Mouse (Mus musculus) ES-E14 (cell line): ENCODE measurements at regions not wholly inside any gene's neighbourhood (a gene's known extent, or its start where the extent isn't known, plus 50 kb on each side); places are given as distances from the start of the nearest gene placed in this dataset.

Experiments used
- DNase-seq: peaks from one replicate; pipeline ENCODE4 v3.0.0-alpha.2; 2013; ENCODE audit warnings: low read depth, low spot score
- H3K27ac ChIP-seq: 2 replicates; pipeline ENCODE4 v1.5.1; 2012; ENCODE audit warnings: low read depth, mild to moderate bottlenecking, low read length, moderate library complexity, mixed read lengths; ENCODE audit not compliant: poor library complexity, insufficient read depth, severe bottlenecking
- H3K36me3 ChIP-seq: 2 replicates; pipeline ENCODE4 v1.6.1; 2012; ENCODE audit warnings: mild to moderate bottlenecking, low read length, moderate library complexity, mixed read lengths; ENCODE audit not compliant: control insufficient read depth, poor library complexity, insufficient read depth, severe bottlenecking
- H3K4me1 ChIP-seq, 2 experiments: fragments of 150-350 bp in 1 of 2; sonication (generic) in 1 of 2; 2 replicates each; pipeline ENCODE4 v1.6.1; 2012; ENCODE audit warnings: low read length in 2 of 2, mild to moderate bottlenecking in 1 of 2, mixed read lengths in 1 of 2; ENCODE audit not compliant: control insufficient read depth in 2 of 2, insufficient read depth in 2 of 2, poor library complexity in 1 of 2
- H3K4me3 ChIP-seq, 2 experiments: fragments of 150-350 bp in 1 of 2; sonication (generic) in 1 of 2; 2 replicates each; pipeline ENCODE4 v1.5.1; 2012; ENCODE audit warnings: low read length in 2 of 2, low read depth in 1 of 2, mild to moderate bottlenecking in 1 of 2, mixed read lengths in 1 of 2; ENCODE audit not compliant: insufficient read depth in 1 of 2, poor library complexity in 1 of 2, severe bottlenecking in 1 of 2
- H3K9ac ChIP-seq: 2 replicates; pipeline ENCODE4 v1.6.1; 2012; ENCODE audit warnings: low read depth, mild to moderate bottlenecking, low read length, mixed read lengths; ENCODE audit not compliant: poor library complexity, insufficient read depth, severe bottlenecking
- H3K9me3 ChIP-seq: fragments of 150-350 bp; sonication (generic); 2 replicates; pipeline ENCODE4 v1.6.1; 2012; ENCODE audit warnings: low read depth, mild to moderate bottlenecking, low read length; ENCODE audit not compliant: control insufficient read depth, insufficient read depth
- CHD2 ChIP-seq: IDR thresholded peaks from 2 replicates; pipeline ENCODE4 v1.6.1; 2014; ENCODE audit warnings: mild to moderate bottlenecking, low read depth, low read length, inconsistent platforms
- HCFC1 ChIP-seq: IDR thresholded peaks from 2 replicates; pipeline ENCODE4 v1.6.1; 2012; ENCODE audit warnings: low read length, inconsistent platforms, borderline replicate concordance; ENCODE audit not compliant: insufficient read depth
- MAFK ChIP-seq: IDR thresholded peaks from 2 replicates; pipeline ENCODE4 v1.6.1; 2014; ENCODE audit warnings: mild to moderate bottlenecking, low read depth, low read length, inconsistent platforms; ENCODE audit not compliant: insufficient read depth
- ZC3H11A ChIP-seq: IDR thresholded peaks from 2 replicates; pipeline ENCODE4 v1.6.1; 2012; ENCODE audit warnings: low read depth, mild to moderate bottlenecking, inconsistent platforms, low read length, borderline replicate concordance
- ZNF384 ChIP-seq: IDR thresholded peaks from 2 replicates; pipeline ENCODE4 v1.6.1; 2012; ENCODE audit warnings: low read depth, low read length, inconsistent platforms
- in situ Hi-C, 2 experiments: fragments of 600-800 bp; cut with MboI; formaldehyde crosslinking; loops; one replicate each; pipeline ENCODE4 v1.15.1; 2025; ENCODE audit warnings: low sequenced_read_pairs in 2 of 2, inconsistent platforms in 1 of 2; ENCODE audit not compliant: unreplicated experiment in 2 of 2

- Histone ChIP-seq H3K4me3 (no peak overlapping the region), H3K36me3 (no peaks in the 10 kb centered on the region), H3K9me3 (no peaks in the 10 kb centered on the region), H3K4me1 (no peaks in the 10 kb centered on the region), H3K9ac (no peak overlapping the region), H3K27ac (no peak overlapping the region)
- in situ Hi-C loops: no loop called here
- DNase-seq: no peak
- no peak for TF ChIP-seq HCFC1
- TF ChIP-seq ZNF384: no peak
- no peak for TF ChIP-seq MAFK
- no peak for TF ChIP-seq ZC3H11A
- no peak for TF ChIP-seq CHD2
Observed at GRCm38 (mm10) chr8:26913562-26914529, 63.3 kb upstream of the Zfp703 start.

- Histone ChIP-seq H3K9me3 (no peaks in the 10 kb centered on the region), H3K36me3 (no peaks in the 10 kb centered on the region), H3K27ac (no peak overlapping the region), H3K4me1 (no peaks in the 10 kb centered on the region), H3K4me3 (no peak overlapping the region), H3K9ac (no peak overlapping the region)
- TF ChIP-seq HCFC1: no peak
- no peak for TF ChIP-seq MAFK
- no peak for TF ChIP-seq CHD2
- TF ChIP-seq ZC3H11A: no peak
- DNase-seq: no peak
- in situ Hi-C loops: no loop called here
Observed at GRCm38 (mm10) chr8:26915731-26916130, 61.4 kb upstream of the Zfp703 start.

GRCm38 (mm10) chr8:26921531-26922177 lies 55.5 kb upstream of the Zfp703 start:
- Histone ChIP-seq H3K9me3 (no peaks in the 10 kb centered on the region), H3K4me3 (no peak overlapping the region), H3K9ac (no peak overlapping the region), H3K4me1 (no peaks in the 10 kb centered on the region), H3K36me3 (no peaks in the 10 kb centered on the region), H3K27ac (no peak overlapping the region)
- in situ Hi-C loops: no loop called here
- DNase-seq: no peak
- TF ChIP-seq HCFC1: no peak
- TF ChIP-seq ZC3H11A: no peak
- TF ChIP-seq MAFK: no peak
- TF ChIP-seq CHD2: no peak
- TF ChIP-seq ZNF384: no peak

- DNase-seq: no peak
- no peak overlapping the region for H3K4me3 ChIP-seq
- in situ Hi-C loops: no loop called here
- H3K9me3 ChIP-seq: no peaks in the 10 kb centered on the region
- no peak overlapping the region for H3K27ac ChIP-seq
- H3K4me1 ChIP-seq: no peaks in the 10 kb centered on the region
- no peak for TF ChIP-seq HCFC1
- TF ChIP-seq MAFK: no peak
- H3K9ac ChIP-seq: no peak overlapping the region
- no peaks in the 10 kb centered on the region for H3K36me3 ChIP-seq
Observed at GRCm38 (mm10) chr8:26922178-26922540, 55.0 kb upstream of the Zfp703 start.
